Mouse (Mus musculus) adrenal gland, postnatal 36 days (tissue): ENCODE measurements around the gene Rnf216. TPM values are rescaled to one million over a fixed set of nuclear protein-coding genes. Genes with fewer than 3 reads are reported as not detected.

Experiments
- DNase-seq, 2 experiments: peaks; one replicate each; pipeline ENCODE4 v3.0.0; 2021; ENCODE audit warnings: mixed read lengths in 1 of 2
- total RNA-seq, 2 experiments: library from RNA; stranded (reverse); gene quantifications; 2 replicates each; pipeline ENCODE4 v1.2.3; 2021

Gene Rnf216
- total RNA-seq, 2 experiments from 2014 or later, result 38.4 to 48.7 TPM

- DNase-seq, result no peak
These were observed 111.9 kb downstream of the Rnf216 start for GRCm38 (mm10) chr5:143000654-143001500.

GRCm38 (mm10) chr5:143000091-143000490, 112.7 kb downstream of the Rnf216 start:
- no peak for DNase-seq

- peak; percentile 68 to 69 for DNase-seq
These were observed 114.6 kb downstream of the Rnf216 start for GRCm38 (mm10) chr5:142998171-142998570.

GRCm38 (mm10) chr5:142997526-142997925, 115.3 kb downstream of the Rnf216 start:
- DNase-seq, result peak; percentile 70 to 75

GRCm38 (mm10) chr5:142994746-142995145, 118.0 kb downstream of the Rnf216 start:
- no peak for DNase-seq

- peak in 1 of 2 experiments; percentile 44 for DNase-seq
These were observed 123.6 kb downstream of the Rnf216 start for GRCm38 (mm10) chr5:142989167-142989566.

- peak; percentile 70 to 76 for DNase-seq
These were observed 124.3 kb downstream of the Rnf216 start for GRCm38 (mm10) chr5:142988520-142988919.

- DNase-seq, result no peak
These were observed 128.5 kb downstream of the Rnf216 start for GRCm38 (mm10) chr5:142984271-142984670.

GRCm38 (mm10) chr5:142983174-142983573, 129.6 kb downstream of the Rnf216 start:
- no peak for DNase-seq

GRCm38 (mm10) chr5:142982046-142982801, 130.6 kb downstream of the Rnf216 start:
- DNase-seq, result peak; percentile 29 to 50

GRCm38 (mm10) chr5:142976516-142976915, 136.3 kb downstream of the Rnf216 start:
- no peak for DNase-seq

- DNase-seq, result no peak
These were observed 138.1 kb downstream of the Rnf216 start for GRCm38 (mm10) chr5:142974598-142975121.

GRCm38 (mm10) chr5:142973971-142974370, 138.8 kb downstream of the Rnf216 start:
- DNase-seq, result no peak

GRCm38 (mm10) chr5:142968411-142968810, 144.4 kb downstream of the Rnf216 start:
- DNase-seq, result no peak

GRCm38 (mm10) chr5:142964650-142965049, 148.1 kb downstream of the Rnf216 start:
- no peak for DNase-seq

- DNase-seq, result peak; percentile 62 to 81
These were observed 148.9 kb downstream of the Rnf216 start for GRCm38 (mm10) chr5:142963705-142964494.

GRCm38 (mm10) chr5:142963003-142963704, 149.6 kb downstream of the Rnf216 start:
- DNase-seq, result peak; percentile 46 to 65

- DNase-seq, result peak in 1 of 2 experiments; percentile 22
These were observed 150.3 kb downstream of the Rnf216 start for GRCm38 (mm10) chr5:142962444-142962961.

GRCm38 (mm10) chr5:142961881-142962443, 150.8 kb downstream of the Rnf216 start:
- peak; percentile 55 to 69 for DNase-seq

- no peak for DNase-seq
These were observed 151.4 kb downstream of the Rnf216 start for GRCm38 (mm10) chr5:142961398-142961880.
